Mouse (Mus musculus): ENCODE data around the gene Acot7. TPM values are rescaled to one million over a fixed set of nuclear protein-coding genes. Genes with fewer than 3 reads are reported as not detected.

Gene Acot7
- polyA plus RNA-seq, 1 experiment: 167 TPM

DNA sequence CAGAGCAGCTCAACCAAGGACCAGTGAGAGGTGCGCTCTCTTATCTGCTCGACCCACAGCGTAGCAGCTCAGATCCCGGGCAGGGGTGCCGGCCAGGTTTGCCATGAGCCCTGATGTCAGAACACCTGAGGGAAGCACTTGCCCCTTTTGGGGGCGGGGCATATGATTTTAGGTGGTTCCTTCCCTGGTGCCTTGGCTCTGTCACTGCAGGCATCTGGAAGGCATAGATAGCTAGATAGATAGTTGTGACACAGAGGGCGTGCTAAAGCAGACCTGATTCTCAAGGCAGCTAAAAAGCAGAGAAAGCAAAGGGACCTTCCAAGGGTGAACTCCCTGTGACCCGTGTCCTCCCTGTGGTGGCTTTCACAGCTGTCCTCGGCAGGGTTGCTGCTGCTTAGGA lies 85.2 kb downstream of the Acot7 start:
- Histone ChIP-seq H3K4me2 (ENCODE audit: low read depth) (no peak overlapping the region), H3K27me3 (ENCODE audit: control insufficient read depth, insufficient read depth, insufficient read length) (no peaks in the 10 kb centered on the region), H3K36me3 (ENCODE audit: control insufficient read depth, insufficient read depth) (no peaks in the 10 kb centered on the region), H3K4me3 (no peak overlapping the region), H3ac (ENCODE audit: control insufficient read depth, insufficient read length) (no peak overlapping the region), H3K79me2 (ENCODE audit: control insufficient read depth, insufficient read depth) (no peaks in the 10 kb centered on the region)
- no peak for TF ChIP-seq SRF (IDR thresholded peaks at IDR 0.05; ENCODE audit: control insufficient read depth, insufficient read length, low read depth)
- TF ChIP-seq TCF12 (IDR thresholded peaks at IDR 0.05; ENCODE audit: insufficient read depth, poor library complexity, severe bottlenecking): no peak
- peak in 1 of 3 experiments; percentile 42 for TF ChIP-seq MYOG (IDR thresholded peaks at IDR 0.05; ENCODE audit: control insufficient read depth in 1 of 3, insufficient read depth in 1 of 3, insufficient read length in 2 of 3, low read depth in 2 of 3)

GRCm38 (mm10) chr4:152263512-152264176 lies 85.7 kb downstream of the Acot7 start:
- H3K36me3 ChIP-seq (ENCODE audit: control insufficient read depth, insufficient read depth): no peaks in the 10 kb centered on the region
- H3K4me2 ChIP-seq (ENCODE audit: low read depth): no peak overlapping the region
- H3K27me3 ChIP-seq (ENCODE audit: control insufficient read depth, insufficient read depth, insufficient read length): no peaks in the 10 kb centered on the region
- H3K79me2 ChIP-seq (ENCODE audit: control insufficient read depth, insufficient read depth): no peaks in the 10 kb centered on the region
- TF ChIP-seq USF1 (IDR thresholded peaks at IDR 0.05; ENCODE audit: low read depth) (no peak), MAX (IDR thresholded peaks at IDR 0.05; ENCODE audit: low read depth) (no peak), CEBPB (IDR thresholded peaks at IDR 0.05; ENCODE audit: insufficient read depth, poor library complexity, severe bottlenecking) (no peak), POLR2A (IDR thresholded peaks at IDR 0.05; ENCODE audit: insufficient read length, low read depth) (no peak), TCF12 (IDR thresholded peaks at IDR 0.05; ENCODE audit: insufficient read depth, poor library complexity, severe bottlenecking) (no peak), POLR2AphosphoS2 (IDR thresholded peaks at IDR 0.05; ENCODE audit: insufficient read length, low read depth) (no peak), E2F4 (IDR thresholded peaks at IDR 0.05; ENCODE audit: insufficient read depth) (no peak), REST (IDR thresholded peaks at IDR 0.05; ENCODE audit: insufficient read depth, insufficient read length) (no peak), SRF (IDR thresholded peaks at IDR 0.05; ENCODE audit: control insufficient read depth, insufficient read length, low read depth) (no peak), TCF3 (IDR thresholded peaks at IDR 0.05; ENCODE audit: insufficient read length, low read depth) (no peak), MYOG (IDR thresholded peaks at IDR 0.05; ENCODE audit: control insufficient read depth in 1 of 3, insufficient read depth in 1 of 3, insufficient read length in 2 of 3, low read depth in 2 of 3) (no peak), MYOD1 (IDR thresholded peaks at IDR 0.05; ENCODE audit: control insufficient read depth in 1 of 3, insufficient read length in 2 of 3, low read depth in 2 of 3) (no peak)
- no peak overlapping the region for H3K4me3 ChIP-seq
- no peak overlapping the region for H3ac ChIP-seq (ENCODE audit: control insufficient read depth, insufficient read length)

- TF ChIP-seq POLR2A (IDR thresholded peaks at IDR 0.05; ENCODE audit: insufficient read length, low read depth) (no peak), MAX (IDR thresholded peaks at IDR 0.05; ENCODE audit: low read depth) (no peak), CEBPB (IDR thresholded peaks at IDR 0.05; ENCODE audit: insufficient read depth, poor library complexity, severe bottlenecking) (no peak), USF1 (IDR thresholded peaks at IDR 0.05; ENCODE audit: low read depth) (no peak), E2F4 (IDR thresholded peaks at IDR 0.05; ENCODE audit: insufficient read depth) (no peak), SRF (IDR thresholded peaks at IDR 0.05; ENCODE audit: control insufficient read depth, insufficient read length, low read depth) (no peak), MYOG (IDR thresholded peaks at IDR 0.05; ENCODE audit: control insufficient read depth in 1 of 3, insufficient read depth in 1 of 3, insufficient read length in 2 of 3, low read depth in 2 of 3) (no peak), TCF3 (IDR thresholded peaks at IDR 0.05; ENCODE audit: insufficient read length, low read depth) (no peak), REST (IDR thresholded peaks at IDR 0.05; ENCODE audit: insufficient read depth, insufficient read length) (no peak), TCF12 (IDR thresholded peaks at IDR 0.05; ENCODE audit: insufficient read depth, poor library complexity, severe bottlenecking) (no peak), POLR2AphosphoS2 (IDR thresholded peaks at IDR 0.05; ENCODE audit: insufficient read length, low read depth) (no peak), MYOD1 (IDR thresholded peaks at IDR 0.05; ENCODE audit: control insufficient read depth in 1 of 3, insufficient read length in 2 of 3, low read depth in 2 of 3) (no peak)
- Histone ChIP-seq H3K36me3 (ENCODE audit: control insufficient read depth, insufficient read depth) (no peaks in the 10 kb centered on the region), H3K79me2 (ENCODE audit: control insufficient read depth, insufficient read depth) (no peaks in the 10 kb centered on the region), H3K27me3 (ENCODE audit: control insufficient read depth, insufficient read depth, insufficient read length) (no peaks in the 10 kb centered on the region), H3K4me2 (ENCODE audit: low read depth) (no peak overlapping the region), H3K4me3 (no peak overlapping the region), H3ac (ENCODE audit: control insufficient read depth, insufficient read length) (no peak overlapping the region)
Observed at GRCm38 (mm10) chr4:152264177-152264530, 86.2 kb downstream of the Acot7 start.

DNA sequence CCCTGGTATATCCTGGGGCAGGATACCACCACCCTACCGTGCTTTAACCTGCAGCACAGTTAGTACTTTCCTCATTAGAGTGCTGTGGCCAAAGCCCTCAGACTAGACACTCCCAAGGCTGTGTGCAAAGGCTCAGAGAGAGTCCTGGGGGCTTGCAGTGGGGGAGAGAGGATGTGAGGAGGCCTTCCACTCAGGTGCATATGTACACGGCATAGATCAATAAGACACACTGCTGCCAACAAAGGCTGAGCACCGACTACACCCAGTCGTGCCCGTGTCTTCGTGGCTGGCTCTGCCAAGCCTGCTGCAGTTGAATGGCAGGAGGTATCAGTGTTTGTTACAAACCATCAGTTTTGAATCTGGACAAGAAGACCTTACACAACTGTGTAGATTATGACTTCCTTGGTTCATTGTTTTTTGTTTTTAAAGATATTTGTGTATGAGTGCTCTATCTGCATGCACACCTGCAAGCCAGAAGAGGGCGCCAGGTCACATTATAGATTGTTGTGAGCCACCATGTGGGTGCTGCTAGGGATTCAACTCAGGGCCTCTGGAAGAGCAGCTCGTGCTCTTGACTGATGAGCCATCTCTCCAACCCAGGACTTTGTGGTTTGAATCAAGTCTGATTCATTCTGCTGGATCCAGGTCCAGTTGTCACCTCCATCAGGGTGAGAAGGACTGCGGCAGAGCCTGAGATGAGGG lies 87.1 kb downstream of the Acot7 start:
- Histone ChIP-seq H3K27me3 (ENCODE audit: control insufficient read depth, insufficient read depth, insufficient read length) (no peaks in the 10 kb centered on the region), H3K79me2 (ENCODE audit: control insufficient read depth, insufficient read depth) (no peaks in the 10 kb centered on the region), H3K36me3 (ENCODE audit: control insufficient read depth, insufficient read depth) (no peaks in the 10 kb centered on the region), H3K4me2 (ENCODE audit: low read depth) (no peak overlapping the region), H3ac (ENCODE audit: control insufficient read depth, insufficient read length) (no peak overlapping the region), H3K4me3 (no peak overlapping the region)
- TF ChIP-seq MYOD1 (IDR thresholded peaks at IDR 0.05; ENCODE audit: control insufficient read depth in 1 of 3, insufficient read length in 2 of 3, low read depth in 2 of 3): peak in 1 of 3 experiments; percentile 17
- no peak for TF ChIP-seq POLR2AphosphoS2 (IDR thresholded peaks at IDR 0.05; ENCODE audit: insufficient read length, low read depth)
- no peak for TF ChIP-seq MYOG (IDR thresholded peaks at IDR 0.05; ENCODE audit: control insufficient read depth in 1 of 3, insufficient read depth in 1 of 3, insufficient read length in 2 of 3, low read depth in 2 of 3)
- no peak for TF ChIP-seq REST (IDR thresholded peaks at IDR 0.05; ENCODE audit: insufficient read depth, insufficient read length)
- no peak for TF ChIP-seq MAX (IDR thresholded peaks at IDR 0.05; ENCODE audit: low read depth)
- no peak for TF ChIP-seq USF1 (IDR thresholded peaks at IDR 0.05; ENCODE audit: low read depth)
- no peak for TF ChIP-seq TCF3 (IDR thresholded peaks at IDR 0.05; ENCODE audit: insufficient read length, low read depth)
- no peak for TF ChIP-seq CEBPB (IDR thresholded peaks at IDR 0.05; ENCODE audit: insufficient read depth, poor library complexity, severe bottlenecking)
- no peak for TF ChIP-seq POLR2A (IDR thresholded peaks at IDR 0.05; ENCODE audit: insufficient read length, low read depth)

All from myocyte (in vitro differentiated cells).